Mouse (Mus musculus) forebrain, postnatal 0 days (tissue): ENCODE measurements around the gene Olfr1079. TPM values are rescaled to one million over a fixed set of nuclear protein-coding genes. Genes with fewer than 3 reads are reported as not detected.
A peak's percentile ranks its signal among the peaks of the same experiment; 100 is the strongest.
"Not testable (repeated sequence)": the region's sequence is repeated elsewhere in the genome, so short reads cannot be mapped to it uniquely, and the experiment has no call there.

Experiments used
- ATAC-seq: fragments of 200-750 bp; cut with Nextera tagmentation; 2 replicates; pipeline ENCODE4 v1.8.0; 2017; ENCODE audit warnings: mild to moderate bottlenecking, moderate library complexity
- DNase-seq: peaks from one replicate; pipeline ENCODE4 v3.0.0-alpha.2; 2015
- H3K27ac ChIP-seq: fragments of 300-500 bp; sonication (generic); 2 replicates; pipeline ENCODE4 v1.5.1; 2014; ENCODE audit warnings: low read depth, mild to moderate bottlenecking, antibody characterized with exemption, low read length, moderate library complexity, mixed read lengths
- H3K27me3 ChIP-seq: fragments of 300-500 bp; sonication (generic); 2 replicates; pipeline ENCODE4 v1.6.1; 2014; ENCODE audit warnings: mild to moderate bottlenecking, low read length, mixed read lengths; ENCODE audit not compliant: insufficient read depth
- H3K36me3 ChIP-seq: fragments of 300-500 bp; sonication (generic); 2 replicates; pipeline ENCODE4 v1.6.1; 2014; ENCODE audit warnings: mild to moderate bottlenecking, moderate library complexity; ENCODE audit not compliant: insufficient read depth
- H3K4me1 ChIP-seq: fragments of 300-500 bp; sonication (generic); 2 replicates; pipeline ENCODE4 v1.6.1; 2014; ENCODE audit warnings: antibody characterized with exemption; ENCODE audit not compliant: insufficient read depth
- H3K4me2 ChIP-seq: fragments of 300-500 bp; sonication (generic); 2 replicates; pipeline ENCODE4 v1.6.1; 2014; ENCODE audit warnings: low read depth, mild to moderate bottlenecking, moderate library complexity
- H3K4me3 ChIP-seq: fragments of 300-500 bp; sonication (generic); 2 replicates; pipeline ENCODE4 v1.5.1; 2014; ENCODE audit warnings: low read depth, low read length, mixed read lengths
- H3K9ac ChIP-seq: fragments of 300-500 bp; sonication (generic); 2 replicates; pipeline ENCODE4 v1.6.1; 2014; ENCODE audit warnings: mild to moderate bottlenecking
- H3K9me3 ChIP-seq: fragments of 300-500 bp; sonication (generic); 2 replicates; pipeline ENCODE4 v1.6.1; 2016; ENCODE audit warnings: low read length
- CTCF ChIP-seq: sonication (generic); IDR thresholded peaks from 2 replicates; pipeline ENCODE4 v1.5.1; 2016; ENCODE audit warnings: antibody characterized with exemption, control low read depth, low read depth
- WGBS: fragments of 180-500 bp; shearing (Covaris S2); extraction: QIAGEN DNeasy Blood & Tissue Kit; methylation state at CpG from one replicate; pipeline ENCODE4 v1.1.7; 2014; 5-methylcytosine and 5-hydroxymethylcytosine counted together
- polyA plus RNA-seq: library from polyadenylated mRNA; unstranded; fragments of >200 nt; fragmentation: Nextera tagmentation; extraction: Ambion mirVana; gene quantifications from 2 replicates; pipeline ENCODE4 v1.2.1, GENCODE M21; 2015
- total RNA-seq: library from RNA; depleted of rRNA; stranded (reverse); fragments of >200 nt; gene quantifications from 2 replicates; pipeline ENCODE4 v1.2.3, GENCODE M21; 2014; rRNA removed

Olfr1079 gene
- not detected in 2 replicates for total RNA-seq
- not detected in 2 replicates for polyA plus RNA-seq

DNA sequence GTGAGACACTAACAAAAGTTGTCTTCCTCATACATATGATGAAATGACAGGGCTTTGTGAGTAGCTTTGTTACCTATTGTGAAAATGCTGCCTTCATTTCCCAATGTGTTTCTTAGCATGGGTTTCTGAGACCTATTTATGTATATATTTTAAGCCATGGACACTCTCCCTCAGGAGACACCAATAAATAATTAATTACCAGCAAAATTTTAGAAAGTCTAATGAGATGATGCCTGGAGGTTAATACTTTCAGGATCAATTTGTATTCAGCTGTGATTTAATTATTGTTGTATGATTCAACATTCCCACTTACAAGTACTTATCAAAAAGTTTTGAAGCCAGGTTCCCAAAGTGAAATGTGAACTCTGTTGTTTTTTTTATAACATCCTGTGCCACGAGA, at the start of gene Olfr1079:
TSS of gene Olfr1079 (minus strand) at position 101 of the 400 bp plus-strand sequence.
- H3K4me1 ChIP-seq = no peaks in the 10 kb centered on the region
- TF ChIP-seq CTCF = no peak
- no peak within 1 kb of the TSS for H3K9ac ChIP-seq
- WGBS = 33% methylated on average over 1 of the region's 1 CpGs
- H3K4me2 ChIP-seq = no peak within 1 kb of the TSS
- no peak for DNase-seq
- no peak within 1 kb of the TSS for H3K27ac ChIP-seq
- no peak for ATAC-seq
- H3K9me3 ChIP-seq = no peaks in the 10 kb centered on the region
- no peaks in the 10 kb centered on the region for H3K36me3 ChIP-seq
- no peaks in the 10 kb centered on the region for H3K27me3 ChIP-seq
- H3K4me3 ChIP-seq = no peak within 1 kb of the TSS

GRCm38 (mm10) chr2:86558135-86558534, 15.9 kb upstream of the Olfr1079 start, which contains the start of gene Olfr1080:
TSS of gene Olfr1080 (minus strand) at chr2:86558235.
- DNase-seq, H3K4me1 ChIP-seq, H3K9ac ChIP-seq, H3K4me3 ChIP-seq, H3K27me3 ChIP-seq, H3K9me3 ChIP-seq, ATAC-seq, H3K27ac ChIP-seq, H3K36me3 ChIP-seq, H3K4me2 ChIP-seq: not testable (repeated sequence)

GRCm38 (mm10) chr2:86530991-86531390, 11.3 kb downstream of the Olfr1079 start:
- Histone ChIP-seq H3K4me1 (no peaks in the 10 kb centered on the region), H3K36me3 (no peaks in the 10 kb centered on the region), H3K27ac (no peak overlapping the region), H3K4me3 (no peak overlapping the region), H3K9ac (no peak overlapping the region), H3K4me2 (no peak overlapping the region), H3K9me3 (no peaks in the 10 kb centered on the region), H3K27me3 (no peaks in the 10 kb centered on the region)
- ATAC-seq (no peak), DNase-seq (peak; percentile 4)
- TF ChIP-seq CTCF = no peak
- 46% methylated on average over 1 of the region's 1 CpGs for WGBS

DNA sequence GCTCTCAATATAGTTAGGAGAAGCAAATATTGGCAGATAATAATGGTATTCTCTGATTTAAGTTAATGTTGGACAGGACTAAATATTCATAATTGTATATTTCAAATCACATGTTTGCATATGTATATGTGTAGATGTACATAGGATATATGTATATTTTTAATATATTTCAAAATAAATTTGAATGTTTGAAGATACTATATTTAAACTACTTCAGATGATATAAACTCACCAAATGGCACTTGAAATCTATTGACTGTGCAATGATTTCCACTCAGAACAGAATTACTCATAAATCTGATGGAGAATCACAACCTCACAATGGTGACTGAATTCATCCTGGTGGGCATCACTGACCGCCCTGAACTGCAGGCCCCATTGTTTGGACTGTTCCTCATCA, 34.1 kb downstream of the Olfr1079 start, which contains the start of gene Olfr1076:
TSS of gene Olfr1076 (plus strand) at position 301 of the 400 bp plus-strand sequence.
- no peaks in the 10 kb centered on the region for H3K4me1 ChIP-seq
- no peak for ATAC-seq
- H3K36me3 ChIP-seq = no peaks in the 10 kb centered on the region
- H3K9me3 ChIP-seq = no peaks in the 10 kb centered on the region
- TF ChIP-seq CTCF = no peak
- H3K27ac ChIP-seq = no peak within 1 kb of the TSS
- no peak within 1 kb of the TSS for H3K4me2 ChIP-seq
- 81% methylated on average over 1 of the region's 1 CpGs for WGBS
- H3K4me3 ChIP-seq = no peak within 1 kb of the TSS
- no peaks in the 10 kb centered on the region for H3K27me3 ChIP-seq
- DNase-seq = no peak
- no peak within 1 kb of the TSS for H3K9ac ChIP-seq

- H3K4me2 ChIP-seq = no peak within 1 kb of the TSS
- 52% methylated on average over 1 of the region's 1 CpGs for WGBS
- ATAC-seq (no peak), DNase-seq (no peak)
- no peaks in the 10 kb centered on the region for H3K36me3 ChIP-seq
- H3K27me3 ChIP-seq = no peaks in the 10 kb centered on the region
- no peak within 1 kb of the TSS for H3K27ac ChIP-seq
- no peaks in the 10 kb centered on the region for H3K9me3 ChIP-seq
- no peak within 1 kb of the TSS for H3K4me3 ChIP-seq
- TF ChIP-seq CTCF = no peak
- no peak within 1 kb of the TSS for H3K9ac ChIP-seq
- H3K4me1 ChIP-seq = no peaks in the 10 kb centered on the region
Measured at GRCm38 (mm10) chr2:86487286-86487685, 55.0 kb downstream of the Olfr1079 start, which contains the start of gene Olfr228. TSS of gene Olfr228 (minus strand) at chr2:86487386.

Other genes starting within 250 kb of the Olfr1079 start
- gene Olfr1053, start 227.2 kb downstream of the Olfr1079 start, total RNA-seq = not detected in 2 replicates
- gene Olfr1053, start 227.2 kb downstream of the Olfr1079 start, polyA plus RNA-seq = not detected in 2 replicates
- not detected in 2 replicates for gene Olfr1054, start 207.0 kb downstream of the Olfr1079 start, total RNA-seq
- not detected in 2 replicates for gene Olfr1054, start 207.0 kb downstream of the Olfr1079 start, polyA plus RNA-seq
- not detected in 2 replicates for gene Olfr1055, start 192.2 kb downstream of the Olfr1079 start, total RNA-seq
- gene Olfr1055, start 192.2 kb downstream of the Olfr1079 start, polyA plus RNA-seq = not detected in 2 replicates
- gene Olfr1056, start 180.0 kb downstream of the Olfr1079 start, total RNA-seq = not detected in 2 replicates
- not detected in 2 replicates for gene Olfr1056, start 180.0 kb downstream of the Olfr1079 start, polyA plus RNA-seq
- gene Olfr1057, start 164.1 kb downstream of the Olfr1079 start, total RNA-seq = not detected in 2 replicates
- not detected in 2 replicates for gene Olfr1057, start 164.1 kb downstream of the Olfr1079 start, polyA plus RNA-seq
- gene Olfr1058, start 153.9 kb downstream of the Olfr1079 start, total RNA-seq = not detected in 2 replicates
- gene Olfr1058, start 153.9 kb downstream of the Olfr1079 start, polyA plus RNA-seq = not detected in 2 replicates
- not detected in 2 replicates for gene Olfr1061, start 128.4 kb downstream of the Olfr1079 start, total RNA-seq
- not detected in 2 replicates for gene Olfr1061, start 128.4 kb downstream of the Olfr1079 start, polyA plus RNA-seq
- gene Olfr1062, start 115.7 kb downstream of the Olfr1079 start, total RNA-seq = not detected in 2 replicates
- gene Olfr1062, start 115.7 kb downstream of the Olfr1079 start, polyA plus RNA-seq = not detected in 2 replicates
- not detected in 2 replicates for gene Olfr1065, start 91.9 kb downstream of the Olfr1079 start, total RNA-seq
- gene Olfr1065, start 91.9 kb downstream of the Olfr1079 start, polyA plus RNA-seq = not detected in 2 replicates
- not detected in 2 replicates for gene Olfr1066, start 86.2 kb downstream of the Olfr1079 start, total RNA-seq
- gene Olfr1066, start 86.2 kb downstream of the Olfr1079 start, polyA plus RNA-seq = not detected in 2 replicates
- gene Olfr228, start 55.1 kb downstream of the Olfr1079 start, total RNA-seq = not detected in 2 replicates
- gene Olfr228, start 55.1 kb downstream of the Olfr1079 start, polyA plus RNA-seq = not detected in 2 replicates
- not detected in 2 replicates for gene Olfr1076, start 34.0 kb downstream of the Olfr1079 start, total RNA-seq
- not detected in 2 replicates for gene Olfr1076, start 34.0 kb downstream of the Olfr1079 start, polyA plus RNA-seq
- gene Olfr1080, start 15.8 kb upstream of the Olfr1079 start, total RNA-seq = not detected in 2 replicates
- gene Olfr1080, start 15.8 kb upstream of the Olfr1079 start, polyA plus RNA-seq = not detected in 2 replicates
- not detected in 2 replicates for gene Olfr1082, start 56.5 kb upstream of the Olfr1079 start, total RNA-seq
- not detected in 2 replicates for gene Olfr1082, start 56.5 kb upstream of the Olfr1079 start, polyA plus RNA-seq
- not detected in 2 replicates for gene Olfr1084, start 97.2 kb upstream of the Olfr1079 start, total RNA-seq
- gene Olfr1084, start 97.2 kb upstream of the Olfr1079 start, polyA plus RNA-seq = not detected in 2 replicates
- not detected in 2 replicates for gene Olfr1085, start 119.5 kb upstream of the Olfr1079 start, total RNA-seq
- not detected in 2 replicates for gene Olfr1085, start 119.5 kb upstream of the Olfr1079 start, polyA plus RNA-seq
- not detected in 2 replicates for gene Olfr1086, start 137.6 kb upstream of the Olfr1079 start, total RNA-seq
- not detected in 2 replicates for gene Olfr1086, start 137.6 kb upstream of the Olfr1079 start, polyA plus RNA-seq
- gene Olfr1087, start 155.9 kb upstream of the Olfr1079 start, total RNA-seq = not detected in 2 replicates
- gene Olfr1087, start 155.9 kb upstream of the Olfr1079 start, polyA plus RNA-seq = not detected in 2 replicates
- gene Olfr1089, start 191.2 kb upstream of the Olfr1079 start, total RNA-seq = not detected in 2 replicates
- gene Olfr1089, start 191.2 kb upstream of the Olfr1079 start, polyA plus RNA-seq = not detected in 2 replicates
- not detected in 2 replicates for gene Olfr1090, start 216.5 kb upstream of the Olfr1079 start, total RNA-seq
- not detected in 2 replicates for gene Olfr1090, start 216.5 kb upstream of the Olfr1079 start, polyA plus RNA-seq
- gene Olfr1093, start 240.0 kb upstream of the Olfr1079 start, total RNA-seq = not detected in 2 replicates
- not detected in 2 replicates for gene Olfr1093, start 240.0 kb upstream of the Olfr1079 start, polyA plus RNA-seq